7 mouse cellular contexts compared by ENCODE assay signal in the genomic region with DNA sequence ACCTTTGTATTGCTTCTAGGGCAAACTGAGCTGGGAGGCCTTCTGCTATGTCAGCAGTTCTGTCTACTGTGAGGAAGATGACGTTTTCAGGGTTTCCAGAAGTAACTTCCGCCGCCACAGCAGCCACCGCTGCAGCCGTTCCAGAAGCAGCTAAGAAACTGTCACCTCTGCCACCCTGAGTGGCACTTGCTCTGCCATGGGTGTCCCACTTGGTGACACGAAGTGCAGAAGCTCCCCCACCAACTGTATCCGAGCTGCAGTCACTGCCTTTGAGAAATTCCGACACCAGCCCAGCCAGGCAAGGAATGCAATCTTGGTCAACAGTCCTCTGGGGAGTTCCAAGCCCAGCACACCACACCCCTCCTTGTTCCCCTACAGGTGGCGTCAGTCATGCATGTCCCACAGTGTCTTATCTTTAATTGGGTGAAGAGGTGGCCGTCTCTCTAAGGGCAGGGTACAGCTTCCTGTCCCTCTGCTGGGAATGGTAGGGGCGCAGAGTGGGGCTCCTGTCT. TPM values are rescaled to one million over a fixed set of nuclear protein-coding genes. Genes with fewer than 3 reads are reported as not detected.
DNase-seq lines count a peak whose midpoint lies in the region.

No protein-coding gene starts in this region.

- intact Hi-C loops in heart, postnatal 10 days (cut with DNase I), result no loop called here
- intact Hi-C loops in left cerebral cortex, postnatal 10 days (cut with DNase I), result no loop called here

- DNase-seq in A20 (ENCODE audit: low read depth, low spot score), result peak; percentile 40
- DNase-seq in CD4-positive, CD25-positive, alpha-beta regulatory T cell, adult 2 months (ENCODE audit: low read depth, low spot score), result peak; percentile 55
- peak; percentile 25 to 29 for DNase-seq in heart, postnatal 10 days
- DNase-seq in lung, postnatal 4 days, result peak; percentile 17 to 51
- no peak for DNase-seq in left cerebral cortex, postnatal 10 days (ENCODE audit: extremely low spot score in 1 of 2, low spot score in 2 of 2)
- DNase-seq in layer of hippocampus, adult 9-10 months (ENCODE audit: low spot score), result no peak
- no peak for DNase-seq in frontal cortex, postnatal 25 days (ENCODE audit: low spot score in 2 of 2)

RNA-seq across cellular contexts. Expression of gene Tgfbr3, which starts 14.0 kb away (rescaled TPM):
- 10 to 100 TPM; 42.6 to 52.0 TPM for total RNA-seq in heart, postnatal 10 days (2021)
- 1 to 10 TPM; 7.2 to 7.7 TPM for total RNA-seq in left cerebral cortex, postnatal 10 days (2021)

RNA-seq across cellular contexts. Expression of gene Brdt, which starts 27.6 kb away (rescaled TPM):
- total RNA-seq in heart, postnatal 10 days (2021), result 1 to 10 TPM; 1.0 to 1.2 TPM
- total RNA-seq in left cerebral cortex, postnatal 10 days (2021), result 10 to 100 TPM; 11.4 to 11.9 TPM

Comparison
In these comparisons a context has a peak if more than half of its experiments do, and no peak if none do; other contexts are left out.
1. DNase-seq: peak in A20 (single experiment), CD4-positive, CD25-positive, alpha-beta regulatory T cell, adult 2 months (single experiment), heart, postnatal 10 days (2 of 2) and lung, postnatal 4 days (2 of 2); none in left cerebral cortex, postnatal 10 days (0 of 2), layer of hippocampus, adult 9-10 months (single experiment) and frontal cortex, postnatal 25 days (0 of 2).
2. RNA of gene Tgfbr3, which starts 14.0 kb away (total RNA-seq): 42.6 to 52.0 TPM in heart, postnatal 10 days; 7.2 to 7.7 TPM in left cerebral cortex, postnatal 10 days; every median in the first group is over 4 times any median in the second.
3. RNA of gene Brdt, which starts 27.6 kb away (total RNA-seq): 11.4 to 11.9 TPM in left cerebral cortex, postnatal 10 days; 1.0 to 1.2 TPM in heart, postnatal 10 days; every median in the first group is over 4 times any median in the second.